Mouse (Mus musculus) inflammation-experienced regulatory T-cells, adult 16 weeks (primary cell): Measurements from ENCODE around the gene Gm19668. TPM values are rescaled to one million over a fixed set of nuclear protein-coding genes. Genes with fewer than 3 reads are reported as not detected.

Experiments
- polyA plus RNA-seq: library from polyadenylated mRNA; unstranded; fragments of 100-300 nt; shearing (Covaris generic); gene quantifications from one replicate; pipeline ENCODE4 v1.2.1, GENCODE M21; 2017

Gm19668 gene
- not detected for polyA plus RNA-seq

DNA sequence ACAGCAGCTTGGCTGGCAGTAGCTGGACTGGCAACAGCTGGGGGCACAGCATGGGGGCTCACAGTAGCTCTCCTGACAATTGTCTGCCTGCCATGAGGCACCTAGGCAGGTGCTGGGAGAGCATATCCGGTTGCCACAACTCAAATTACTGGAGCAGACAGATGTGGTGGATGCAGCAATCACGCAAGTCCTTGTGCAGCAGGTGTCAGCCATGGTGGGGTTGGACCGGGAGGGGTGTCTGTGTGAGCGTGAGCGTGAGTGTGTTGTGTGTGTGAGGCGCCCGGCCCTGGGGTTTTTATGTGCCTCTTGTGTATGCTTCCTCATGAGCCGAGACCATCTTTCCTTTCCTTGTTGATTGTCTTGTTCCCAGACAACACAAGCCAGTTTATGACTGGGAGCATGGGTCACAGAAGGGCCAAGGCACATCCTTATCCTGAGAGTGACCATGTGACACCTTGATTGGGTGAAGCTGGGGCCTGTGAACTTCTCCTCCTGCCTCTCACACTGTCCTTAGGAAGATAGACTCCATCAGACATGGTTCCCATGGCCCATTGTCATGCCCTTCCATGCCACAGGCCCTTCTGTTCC lies at the start of gene Gm19668:
Gene Gm19668 (minus strand): TSS at position 213 of the 588 bp plus-strand sequence.

DNA sequence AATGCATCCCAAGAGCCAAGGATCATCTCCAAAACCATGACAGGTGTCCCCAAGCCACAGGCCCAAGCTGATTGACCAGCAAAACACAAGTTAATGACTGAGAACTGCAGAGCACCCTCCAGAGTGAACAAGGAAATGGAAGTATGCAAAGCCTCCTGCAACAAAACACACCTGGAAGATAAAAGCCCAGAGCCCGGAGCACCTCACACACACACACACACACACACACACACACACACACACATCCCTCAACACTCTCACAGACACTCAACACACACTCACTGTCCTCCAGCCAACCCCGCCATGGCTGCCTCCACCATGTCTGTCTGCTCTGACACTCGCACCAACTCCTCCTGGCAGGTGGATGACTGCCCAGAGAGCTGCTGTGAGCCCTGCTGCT lies 47.6 kb upstream of the Gm19668 start, which contains the start of gene Gm36176:
Gene Gm36176 (plus strand): TSS at position 301 of the 400 bp plus-strand sequence.

DNA sequence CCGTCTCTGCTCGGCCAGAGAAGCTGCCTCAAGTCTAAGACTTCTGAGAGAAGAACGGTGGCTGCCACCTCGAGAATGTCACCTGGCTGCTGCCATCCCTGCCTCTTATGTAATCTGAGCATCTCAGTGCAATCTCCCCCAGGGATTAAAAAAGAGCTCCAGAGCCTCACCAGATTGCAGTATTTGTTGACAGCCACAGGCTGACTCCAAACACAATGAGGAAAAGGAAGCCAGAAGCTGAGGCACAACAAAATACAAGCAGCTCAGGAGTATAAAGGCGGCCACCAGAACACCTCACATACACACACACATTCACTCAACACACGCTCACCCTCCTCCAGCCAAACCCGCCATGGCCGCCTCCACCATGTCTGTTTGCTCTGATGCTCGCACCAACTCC lies 36.7 kb upstream of the Gm19668 start, which contains the start of gene Krtap10-10:
Gene Krtap10-10 (plus strand): TSS at position 301 of the 400 bp plus-strand sequence.

DNA sequence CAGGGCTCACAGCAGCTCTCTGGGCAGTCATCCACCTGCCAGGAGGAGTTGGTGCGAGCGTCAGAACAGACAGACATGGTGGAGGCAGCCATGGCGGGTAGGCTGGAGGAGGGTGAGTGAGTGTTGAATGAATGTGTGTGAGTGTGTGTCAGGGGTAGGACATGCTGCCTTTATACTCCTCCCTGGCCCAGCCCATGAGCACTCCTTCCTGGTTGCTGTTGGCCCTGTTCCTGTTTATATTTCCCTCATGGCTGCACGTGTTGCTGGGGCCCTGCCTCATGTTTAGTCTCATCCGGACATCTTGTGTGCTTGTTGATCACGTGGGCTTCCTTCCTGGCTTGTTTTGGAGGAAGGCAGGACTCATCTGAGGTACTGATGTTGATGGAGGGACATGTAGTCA lies 28.0 kb upstream of the Gm19668 start, which contains the start of gene Krtap10-4:
Gene Krtap10-4 (minus strand): TSS at position 145 of the 400 bp plus-strand sequence.

DNA sequence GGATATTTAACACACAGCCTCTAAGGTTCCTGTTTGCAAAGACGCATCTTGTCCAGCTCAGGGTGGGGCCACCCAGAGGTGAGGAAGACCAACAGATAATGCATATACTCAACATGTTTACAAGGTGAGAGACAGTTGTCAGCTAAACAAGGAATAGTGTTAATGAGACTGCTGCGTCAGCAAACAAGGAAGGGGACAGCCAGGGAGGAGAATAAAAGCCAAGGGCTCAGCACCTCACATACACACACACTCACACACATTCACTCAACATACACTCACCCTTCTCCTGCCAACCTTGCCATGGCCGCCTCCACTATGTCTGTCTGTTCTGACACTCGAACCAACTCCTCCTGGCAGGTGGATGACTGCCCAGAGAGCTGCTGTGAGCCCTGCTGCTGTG lies 15.4 kb upstream of the Gm19668 start, which contains the start of gene Gm2696:
Gene Gm2696 (plus strand): TSS at position 301 of the 400 bp plus-strand sequence.

DNA sequence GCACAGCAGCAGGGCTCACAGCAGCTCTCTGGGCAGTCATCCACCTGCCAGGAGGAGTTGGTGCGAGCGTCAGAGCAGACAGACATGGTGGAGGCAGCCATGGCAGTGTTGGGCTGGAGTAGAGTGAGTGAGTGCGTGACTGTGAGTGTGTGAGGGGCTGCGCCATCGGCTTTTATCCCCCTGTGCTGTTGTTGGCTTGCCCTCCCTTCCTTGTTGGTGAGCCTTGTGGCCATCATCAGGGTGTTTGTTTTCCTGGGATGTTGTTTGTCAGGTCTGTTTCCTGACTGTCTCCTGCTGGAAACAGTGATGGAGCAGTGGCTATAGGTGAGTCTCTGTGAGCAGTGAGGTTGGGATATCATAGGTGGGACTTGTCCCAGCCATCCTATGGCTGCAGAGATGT lies 12.8 kb upstream of the Gm19668 start, which contains the start of gene Gm9507:
Gene Gm9507 (minus strand): TSS at position 101 of the 400 bp plus-strand sequence.

DNA sequence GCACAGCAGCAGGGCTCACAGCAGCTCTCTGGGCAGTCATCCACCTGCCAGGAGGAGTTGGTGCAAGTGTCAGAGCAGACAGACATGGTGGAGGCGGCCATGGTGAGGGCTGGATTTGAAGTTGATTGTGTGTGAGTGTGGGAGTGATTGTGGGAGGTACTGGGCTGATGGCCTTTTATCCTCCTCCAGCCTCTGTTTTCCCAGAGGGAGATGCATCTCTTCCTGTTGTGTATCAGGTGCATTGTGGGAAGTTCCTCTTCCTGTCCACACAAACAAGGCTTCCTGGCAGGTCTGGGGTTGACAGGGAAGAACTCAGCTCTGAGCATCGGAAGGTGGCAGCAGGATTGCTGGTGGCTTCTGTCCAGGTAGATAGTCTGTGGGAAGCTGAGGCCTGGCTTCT lies 4.0 kb downstream of the Gm19668 start, which contains the start of gene Gm9639:
Gene Gm9639 (minus strand): TSS at position 101 of the 400 bp plus-strand sequence.

DNA sequence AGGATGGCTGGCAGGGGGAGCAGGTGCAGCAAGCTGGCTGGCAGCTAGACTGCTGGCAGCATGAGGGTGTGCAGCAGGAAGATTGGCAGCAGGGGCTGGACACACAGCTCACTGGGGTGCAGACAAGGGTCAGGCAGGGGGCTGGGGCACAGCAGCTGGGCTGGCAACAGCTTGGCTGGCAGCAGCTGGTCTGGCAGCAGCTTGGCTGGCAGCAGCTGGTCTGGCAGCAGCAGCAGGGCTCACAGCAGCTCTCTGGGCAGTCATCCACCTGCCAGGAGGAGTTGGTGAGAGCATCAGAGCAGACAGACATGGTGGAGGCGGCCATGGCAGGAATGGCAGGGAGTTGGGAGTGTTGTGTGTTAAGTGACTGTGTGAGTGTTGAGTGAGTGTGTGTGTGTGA lies 11.1 kb downstream of the Gm19668 start, which contains the start of gene Gm7137:
Gene Gm7137 (minus strand): TSS at position 325 of the 400 bp plus-strand sequence.

DNA sequence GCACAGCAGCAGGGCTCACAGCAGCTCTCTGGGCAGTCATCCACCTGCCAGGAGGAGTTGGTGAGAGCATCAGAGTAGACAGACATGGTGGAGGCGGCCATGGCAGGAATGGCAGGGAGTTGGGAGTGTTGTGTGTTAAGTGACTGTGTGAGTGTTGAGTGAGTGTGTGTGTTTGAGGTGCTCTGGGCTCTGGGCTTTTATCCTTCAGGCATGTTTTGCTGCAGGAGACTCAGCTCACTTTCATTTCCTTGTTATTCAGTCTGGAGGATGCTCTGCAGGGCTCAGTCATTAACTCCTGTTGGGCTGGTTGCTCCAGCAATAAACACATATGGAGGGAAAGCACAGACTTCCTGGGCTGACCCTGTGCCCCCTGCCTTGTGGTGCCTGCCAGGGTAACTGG lies 16.5 kb downstream of the Gm19668 start, which contains the start of gene Gm3250:
Gene Gm3250 (minus strand): TSS at position 101 of the 400 bp plus-strand sequence.

DNA sequence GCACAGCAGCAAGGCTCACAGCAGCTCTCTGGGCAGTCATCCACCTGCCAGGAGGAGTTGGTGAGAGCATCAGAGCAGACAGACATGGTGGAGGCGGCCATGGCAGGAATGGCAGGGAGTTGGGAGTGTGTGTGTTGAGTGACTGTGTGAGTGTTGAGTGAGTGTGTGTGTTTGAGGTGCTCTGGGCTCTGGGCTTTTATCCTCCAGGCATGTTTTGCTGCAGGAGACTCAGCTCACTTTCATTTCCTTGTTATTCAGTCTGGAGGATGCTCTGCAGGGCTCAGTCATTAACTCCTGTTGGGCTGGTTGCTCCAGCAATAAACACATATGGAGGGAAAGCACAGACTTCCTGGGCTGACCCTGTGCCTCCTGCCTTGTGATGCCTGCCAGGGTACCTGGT lies 22.1 kb downstream of the Gm19668 start, which contains the start of gene Gm7138:
Gene Gm7138 (minus strand): TSS at position 101 of the 400 bp plus-strand sequence.

DNA sequence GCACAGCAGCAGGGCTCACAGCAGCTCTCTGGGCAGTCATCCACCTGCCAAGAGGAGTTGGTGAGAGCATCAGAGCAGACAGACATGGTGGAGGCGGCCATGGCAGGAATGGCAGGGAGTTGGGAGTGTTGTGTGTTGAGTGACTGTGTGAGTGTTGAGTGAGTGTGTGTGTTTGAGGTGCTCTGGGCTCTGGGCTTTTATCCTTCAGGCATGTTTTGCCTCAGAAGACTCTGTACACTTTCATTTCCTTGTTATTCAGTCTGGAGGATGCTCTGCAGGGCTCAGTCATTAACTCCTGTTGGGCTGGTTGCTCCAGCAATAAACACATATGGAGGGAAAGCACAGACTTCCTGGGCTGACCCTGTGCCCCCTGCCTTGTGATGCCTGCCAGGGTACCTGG lies 27.7 kb downstream of the Gm19668 start, which contains the start of gene Gm3238:
Gene Gm3238 (minus strand): TSS at position 101 of the 400 bp plus-strand sequence.

DNA sequence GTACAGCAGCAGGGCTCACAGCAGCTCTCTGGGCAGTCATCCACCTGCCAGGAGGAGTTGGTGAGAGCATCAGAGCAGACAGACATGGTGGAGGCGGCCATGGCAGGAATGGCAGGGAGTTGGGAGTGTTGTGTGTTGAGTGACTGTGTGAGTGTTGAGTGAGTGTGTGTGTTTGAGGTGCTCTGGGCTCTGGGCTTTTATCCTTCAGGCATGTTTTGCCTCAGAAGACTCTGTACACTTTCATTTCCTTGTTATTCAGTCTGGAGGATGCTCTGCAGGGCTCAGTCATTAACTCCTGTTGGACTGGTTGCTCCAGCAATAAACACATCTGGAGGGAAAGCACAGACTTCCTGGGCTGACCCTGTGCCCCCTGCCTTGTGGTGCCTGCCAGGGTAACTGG lies 39.4 kb downstream of the Gm19668 start, which contains the start of gene Gm3233:
Gene Gm3233 (minus strand): TSS at position 101 of the 400 bp plus-strand sequence.

DNA sequence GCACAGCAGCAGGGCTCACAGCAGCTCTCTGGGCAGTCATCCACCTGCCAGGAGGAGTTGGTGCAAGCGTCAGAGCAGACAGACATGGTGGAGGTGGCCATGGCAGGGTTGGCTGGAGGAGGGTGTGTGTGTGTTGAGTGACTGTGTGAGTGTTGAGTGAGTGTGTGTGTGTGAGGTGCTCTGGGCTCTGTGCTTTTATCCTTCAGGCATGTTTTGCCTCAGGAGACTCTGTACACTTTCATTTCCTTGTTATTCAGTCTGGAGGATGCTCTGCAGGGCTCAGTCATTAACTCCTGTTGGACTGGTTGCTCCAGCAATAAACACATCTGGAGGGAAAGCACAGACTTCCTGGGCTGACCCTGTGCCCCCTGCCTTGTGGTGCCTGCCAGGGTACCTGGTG lies 47.7 kb downstream of the Gm19668 start, which contains the start of gene Gm9736:
Gene Gm9736 (minus strand): TSS at position 101 of the 400 bp plus-strand sequence.

Other genes with a start within 250 kb of the Gm19668 start
- 130 TPM for gene Pttg1ip, start 217.4 kb downstream of the Gm19668 start, polyA plus RNA-seq
- gene Sumo3, start 193.0 kb downstream of the Gm19668 start, polyA plus RNA-seq = 133 TPM
- gene Gm49325, start 192.9 kb downstream of the Gm19668 start, polyA plus RNA-seq = not detected
- 75.8 TPM for gene Ube2g2, start 176.9 kb downstream of the Gm19668 start, polyA plus RNA-seq
- 0.69 TPM for gene Tspear, start 112.6 kb downstream of the Gm19668 start, polyA plus RNA-seq
- gene Gm19402, start 108.4 kb downstream of the Gm19668 start, polyA plus RNA-seq = not detected
- gene Gm9508, start 101.9 kb downstream of the Gm19668 start, polyA plus RNA-seq = not detected
- not detected for gene Gm10272, start 92.5 kb downstream of the Gm19668 start, polyA plus RNA-seq
- not detected for gene Gm10024, start 87.7 kb downstream of the Gm19668 start, polyA plus RNA-seq
- gene Gm10142, start 83.3 kb downstream of the Gm19668 start, polyA plus RNA-seq = not detected
- gene Krtap12-1, start 78.5 kb downstream of the Gm19668 start, polyA plus RNA-seq = not detected
- not detected for gene Gm10100, start 72.6 kb downstream of the Gm19668 start, polyA plus RNA-seq
- gene Gm18596, start 56.5 kb downstream of the Gm19668 start, polyA plus RNA-seq = not detected
- gene Gm9736, start 47.8 kb downstream of the Gm19668 start, polyA plus RNA-seq = not detected
- gene Gm3233, start 39.5 kb downstream of the Gm19668 start, polyA plus RNA-seq = not detected
- gene Gm3238, start 27.8 kb downstream of the Gm19668 start, polyA plus RNA-seq = not detected
- not detected for gene Gm7138, start 22.2 kb downstream of the Gm19668 start, polyA plus RNA-seq
- gene Gm3250, start 16.6 kb downstream of the Gm19668 start, polyA plus RNA-seq = not detected
- gene Gm7137, start 10.9 kb downstream of the Gm19668 start, polyA plus RNA-seq = not detected
- not detected for gene Gm9639, start 4.1 kb downstream of the Gm19668 start, polyA plus RNA-seq
- gene Gm9507, start 12.7 kb upstream of the Gm19668 start, polyA plus RNA-seq = not detected
- not detected for gene Gm2696, start 15.5 kb upstream of the Gm19668 start, polyA plus RNA-seq
- gene Krtap10-4, start 28.0 kb upstream of the Gm19668 start, polyA plus RNA-seq = not detected
- gene Krtap10-10, start 36.8 kb upstream of the Gm19668 start, polyA plus RNA-seq = not detected
- not detected for gene Gm36176, start 47.7 kb upstream of the Gm19668 start, polyA plus RNA-seq
- gene Gm10318, start 53.7 kb upstream of the Gm19668 start, polyA plus RNA-seq = not detected
- gene Gm3285, start 62.8 kb upstream of the Gm19668 start, polyA plus RNA-seq = not detected
- not detected for gene Lrrc3, start 103.4 kb upstream of the Gm19668 start, polyA plus RNA-seq
- gene Trpm2, start 171.4 kb upstream of the Gm19668 start, polyA plus RNA-seq = 0.71 TPM
- gene 1810043G02Rik, start 179.4 kb upstream of the Gm19668 start, polyA plus RNA-seq = 11.9 TPM
- gene Pfkl, start 210.9 kb upstream of the Gm19668 start, polyA plus RNA-seq = 111 TPM
- not detected for gene Dnmt3l, start 242.8 kb upstream of the Gm19668 start, polyA plus RNA-seq
- 0.62 TPM for gene Aire, start 244.5 kb upstream of the Gm19668 start, polyA plus RNA-seq